Mouse (Mus musculus): ENCODE measurements around the gene Rnf10.

Rnf10 gene

DNA sequence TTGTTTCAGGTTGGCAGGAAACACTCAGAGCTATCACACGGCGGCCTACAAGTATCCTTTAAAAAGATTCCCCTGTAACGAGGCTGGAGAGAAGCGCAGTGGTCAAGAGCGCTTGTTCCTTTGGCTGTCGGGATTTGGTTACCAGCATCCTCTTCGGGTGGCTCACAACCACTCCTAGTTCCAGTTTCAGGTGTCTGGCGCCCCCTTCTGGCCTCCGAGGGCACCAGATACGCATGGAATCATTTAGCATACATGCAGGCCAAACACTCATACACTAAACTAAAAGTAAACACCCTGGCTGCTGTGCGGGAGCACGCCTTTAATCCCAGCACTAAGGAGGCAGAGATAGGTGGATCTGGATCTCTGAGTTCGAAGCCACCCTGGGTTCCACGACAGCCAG, 3.3 kb upstream of the Rnf10 start:
- DNase-seq (ENCODE audit: low spot score in 2 of 2): no peak

- DNase-seq (ENCODE audit: low spot score in 2 of 2): no peak
These were observed 2.1 kb upstream of the Rnf10 start for GRCm38 (mm10) chr5:115274771-115275170.

GRCm38 (mm10) chr5:115274353-115274752, 1.7 kb upstream of the Rnf10 start:
- no peak for DNase-seq (ENCODE audit: low spot score in 2 of 2)

- no peak for DNase-seq (ENCODE audit: low spot score in 2 of 2)
These were observed 944 bp upstream of the Rnf10 start for GRCm38 (mm10) chr5:115273549-115274135.

DNA sequence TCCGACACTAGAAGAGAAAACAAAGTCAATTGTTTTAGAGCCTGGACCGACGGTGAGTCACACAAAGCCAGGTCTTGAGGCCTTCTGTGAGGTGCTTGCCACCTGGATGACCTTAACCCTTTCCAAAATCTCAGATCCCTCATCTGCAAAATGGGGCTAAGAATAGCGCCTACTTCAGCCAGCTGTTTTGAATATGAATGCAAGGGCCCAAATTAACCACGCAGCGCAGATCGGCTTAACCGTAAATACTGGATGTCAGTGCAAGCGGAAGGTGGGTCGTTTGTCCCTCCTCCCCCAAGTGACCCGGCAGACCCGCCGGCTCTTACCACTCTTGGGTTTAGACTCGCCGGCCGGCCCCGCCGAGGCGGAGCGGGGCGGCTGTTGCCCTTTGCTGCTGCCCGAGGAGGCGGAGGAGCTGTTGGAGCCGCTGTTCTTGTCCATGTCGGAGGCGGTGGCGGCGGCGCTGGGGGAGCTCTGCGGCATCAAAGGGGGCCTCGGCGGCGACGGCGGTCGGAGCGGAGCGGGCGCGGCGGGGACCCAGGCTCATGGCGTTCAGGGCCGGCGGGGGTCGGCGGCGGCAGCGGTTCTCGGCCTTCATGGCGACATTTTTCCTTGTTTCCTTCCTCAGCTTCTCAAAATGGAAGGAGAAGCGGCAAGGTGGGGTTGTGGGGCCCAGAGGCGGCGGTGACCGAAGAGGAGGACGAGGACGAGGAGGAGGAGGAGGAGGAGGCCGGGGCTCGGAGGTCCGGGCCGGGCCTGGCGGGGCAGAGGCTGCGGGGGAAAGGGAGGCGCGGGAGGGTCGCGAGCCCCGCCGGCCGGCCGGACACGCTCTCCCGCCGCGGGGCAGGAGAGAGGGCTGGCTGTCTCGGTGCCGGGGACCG, 527 bp downstream of the Rnf10 start:
- peak in 1 of 2 experiments; percentile 32 for DNase-seq (ENCODE audit: low spot score in 2 of 2)

DNA sequence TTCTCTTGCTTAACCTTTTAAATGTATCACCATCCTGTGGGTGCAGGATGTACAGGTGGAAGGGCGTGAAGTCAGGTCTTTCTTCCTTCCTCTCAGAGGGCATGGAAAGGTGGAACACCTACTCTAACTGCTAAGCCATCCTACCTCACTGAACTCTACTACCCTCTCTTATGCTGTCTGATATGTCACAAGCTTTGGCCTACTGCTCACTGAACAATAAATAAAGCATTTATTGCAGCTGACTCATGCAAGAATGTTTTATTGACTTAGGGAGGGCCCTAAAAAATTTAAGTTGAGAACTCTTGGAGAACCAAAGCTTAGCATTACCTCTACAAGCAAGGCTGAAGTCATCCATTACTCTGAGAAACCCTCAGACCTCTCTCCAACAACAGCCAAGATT, 2.7 kb downstream of the Rnf10 start:
- no peak for DNase-seq (ENCODE audit: low spot score in 2 of 2)

GRCm38 (mm10) chr5:115268266-115268665, 4.4 kb downstream of the Rnf10 start:
- no peak for DNase-seq (ENCODE audit: low spot score in 2 of 2)

DNA sequence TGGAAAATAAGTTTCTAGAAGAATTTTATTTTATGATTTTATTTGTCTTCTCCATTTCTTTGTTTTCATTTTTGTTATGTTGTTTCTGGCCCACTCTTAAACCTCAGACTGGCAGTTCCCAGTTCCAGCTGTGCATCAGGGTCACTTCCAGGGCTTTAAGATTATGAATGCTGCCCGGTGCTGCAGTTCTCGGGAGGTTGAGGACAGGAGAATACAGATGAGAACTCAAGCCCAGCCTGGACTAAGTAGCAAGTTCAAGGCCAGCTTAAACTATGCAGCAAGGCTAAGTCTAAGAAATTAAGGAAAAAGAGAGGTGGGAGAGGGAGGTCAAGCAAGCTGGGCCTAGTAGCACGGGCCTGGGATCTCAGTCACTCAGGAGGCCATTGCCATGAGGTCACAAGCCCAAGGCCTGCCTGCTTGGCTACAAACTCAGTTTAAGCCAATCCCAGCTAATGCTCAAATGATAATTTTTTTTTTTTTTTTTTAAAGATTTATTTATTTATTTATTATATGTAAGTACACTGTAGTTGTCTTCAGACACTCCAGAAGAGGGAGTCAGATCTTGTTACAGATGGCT, 5.1 kb downstream of the Rnf10 start:
- DNase-seq (ENCODE audit: low spot score in 2 of 2): no peak

GRCm38 (mm10) chr5:115266787-115267468, 5.8 kb downstream of the Rnf10 start:
- DNase-seq (ENCODE audit: low spot score in 2 of 2): no peak

GRCm38 (mm10) chr5:115266340-115266739, 6.4 kb downstream of the Rnf10 start:
- no peak for DNase-seq (ENCODE audit: low spot score in 2 of 2)

DNA sequence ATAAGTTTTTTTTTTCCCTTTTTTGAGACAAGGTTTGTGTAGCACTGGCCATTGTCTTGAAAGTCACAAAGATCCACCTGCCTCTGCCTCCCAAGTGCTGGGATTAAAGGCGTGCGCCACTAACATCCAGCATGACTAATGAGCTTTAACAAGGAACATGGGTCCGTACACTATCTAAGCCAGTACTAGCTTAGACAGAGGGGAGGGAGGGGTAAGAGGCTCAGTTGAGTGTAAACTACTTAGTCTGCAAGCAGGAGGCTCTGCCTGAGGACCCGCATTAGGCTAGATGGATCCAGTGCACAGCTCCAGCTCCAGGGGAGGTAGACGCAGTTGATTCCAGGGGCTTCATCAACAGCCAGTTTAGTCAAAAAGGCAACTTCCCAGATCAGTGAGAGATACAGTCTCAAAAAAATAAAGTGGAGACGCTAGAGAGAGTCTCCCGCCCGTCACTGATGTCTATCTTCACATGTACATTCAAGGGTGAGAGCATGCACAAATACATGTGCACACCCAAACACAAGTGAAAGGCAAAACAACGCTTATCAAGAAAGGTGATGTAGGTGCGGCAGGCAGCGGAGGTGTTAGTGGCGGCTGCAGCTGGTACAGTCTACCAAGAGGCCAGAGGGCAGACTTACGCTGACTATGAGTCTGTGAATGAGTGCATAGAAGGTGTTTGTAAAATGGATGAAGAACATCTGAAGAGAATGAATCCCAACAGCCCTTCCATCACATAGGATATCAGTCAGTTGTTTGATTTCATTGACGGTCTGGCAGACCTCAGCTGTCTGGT, 10.0 kb downstream of the Rnf10 start:
- no peak for DNase-seq (ENCODE audit: low spot score in 2 of 2)

DNA sequence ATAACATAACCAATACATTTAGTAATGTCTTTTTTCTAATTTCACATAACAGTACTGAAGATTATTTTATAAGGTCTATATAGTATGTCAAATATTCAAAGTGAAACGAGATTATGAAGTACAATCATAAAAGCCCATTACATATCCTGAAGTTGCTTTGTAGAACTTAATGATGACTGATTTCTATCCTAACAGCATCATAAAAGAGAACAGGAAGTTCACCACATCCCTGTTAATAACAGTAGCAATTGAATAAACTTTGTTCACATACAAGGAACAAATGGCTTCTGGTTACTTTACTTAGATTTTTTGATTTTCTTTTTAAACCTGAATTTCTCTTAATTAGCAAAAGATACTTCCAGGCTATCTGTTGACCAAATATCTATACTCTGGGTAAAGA, 10.8 kb downstream of the Rnf10 start:
- DNase-seq (ENCODE audit: low spot score in 2 of 2): no peak

- no peak for DNase-seq (ENCODE audit: low spot score in 2 of 2)
These were observed 11.6 kb downstream of the Rnf10 start for GRCm38 (mm10) chr5:115261141-115261540.

DNA sequence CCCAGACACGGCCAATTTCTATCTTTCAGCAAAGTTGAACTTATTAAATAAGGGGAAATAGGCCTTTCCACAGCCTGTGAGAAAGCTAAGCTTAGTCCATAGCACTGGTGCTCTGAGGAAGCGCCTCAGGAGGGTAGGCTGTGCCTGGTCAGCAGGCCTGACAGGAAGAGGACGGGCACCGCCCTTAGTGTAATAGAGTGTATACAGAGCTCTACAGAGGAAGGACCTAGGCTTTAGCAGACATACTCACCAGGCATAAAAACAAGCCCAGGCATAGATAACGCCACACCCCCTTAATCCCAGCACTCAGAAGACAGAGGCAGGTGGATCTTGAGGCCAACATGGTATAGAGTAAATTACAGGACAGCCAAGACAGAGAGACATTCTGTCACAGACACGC, 12.3 kb downstream of the Rnf10 start:
- no peak for DNase-seq (ENCODE audit: low spot score in 2 of 2)

GRCm38 (mm10) chr5:115256909-115257546, 15.7 kb downstream of the Rnf10 start:
- DNase-seq (ENCODE audit: low spot score in 2 of 2): no peak

- DNase-seq (ENCODE audit: low spot score in 2 of 2): no peak
These were observed 17.2 kb downstream of the Rnf10 start for GRCm38 (mm10) chr5:115255472-115255871.

GRCm38 (mm10) chr5:115240191-115240590, 32.5 kb downstream of the Rnf10 start:
- DNase-seq (ENCODE audit: low spot score in 2 of 2): no peak

- DNase-seq (ENCODE audit: low spot score in 2 of 2): no peak
These were observed 33.9 kb downstream of the Rnf10 start for GRCm38 (mm10) chr5:115238729-115239195.

DNA sequence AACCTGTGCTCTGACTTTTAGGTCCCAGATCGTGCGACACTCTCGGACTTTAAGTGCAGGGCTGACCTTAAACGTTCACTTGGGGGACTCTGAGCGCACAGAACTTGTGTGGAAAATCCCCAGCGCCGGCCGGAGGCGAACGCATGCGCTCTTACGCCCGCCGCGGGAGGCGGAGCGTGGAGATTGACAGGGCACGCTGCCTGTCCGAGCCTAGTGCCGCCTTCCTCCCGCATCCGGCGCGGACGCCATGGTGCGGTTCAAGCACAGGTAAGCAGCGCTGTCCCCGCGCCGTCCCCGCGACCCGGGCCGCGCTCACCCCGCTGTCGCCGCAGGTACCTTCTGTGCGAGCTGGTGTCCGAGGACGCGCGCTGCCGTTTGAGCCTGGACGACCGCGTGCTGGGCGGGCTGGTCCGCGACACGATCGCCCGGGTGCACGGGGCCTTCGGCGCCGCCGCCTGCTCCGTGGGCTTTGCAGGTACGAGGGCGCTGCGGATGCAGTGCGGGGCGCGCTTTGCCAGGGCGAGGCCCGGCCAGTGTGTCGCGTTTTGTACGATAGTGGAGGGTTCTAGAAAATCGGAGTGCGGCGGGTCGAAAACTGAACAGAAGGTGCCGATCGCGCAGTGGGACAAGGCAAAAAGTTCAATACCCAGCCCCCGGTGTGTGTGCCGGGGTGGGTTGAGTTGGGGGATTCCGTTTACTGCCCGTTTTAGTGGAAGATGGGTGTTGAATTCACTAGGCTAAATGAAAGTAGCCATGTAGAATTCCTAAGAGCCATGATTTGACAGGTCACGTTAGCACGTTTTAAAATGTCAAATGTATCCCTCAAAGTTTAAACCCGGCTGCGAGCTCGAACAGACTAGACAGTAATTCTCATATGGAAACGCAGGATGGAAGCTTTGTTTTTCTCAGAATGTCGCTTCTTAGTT, 34.6 kb downstream of the Rnf10 start:
- peak; percentile 88 to 92 for DNase-seq (ENCODE audit: low spot score in 2 of 2)

GRCm38 (mm10) chr5:115235786-115236263, 36.9 kb downstream of the Rnf10 start, which contains the start of gene Pop5:
Pop5 (plus strand) TSS chr5:115235836.
- DNase-seq (ENCODE audit: low spot score in 2 of 2): peak; percentile 81 to 89
